Mouse (Mus musculus) forebrain, embryonic 11.5 days (tissue): ENCODE data around the gene Rbm44. TPM values are rescaled to one million over a fixed set of nuclear protein-coding genes. Genes with fewer than 3 reads are reported as not detected.

Experiments used
- ATAC-seq: fragments of 200-750 bp; cut with Nextera tagmentation; replicated peaks from 2 replicates; pipeline ENCODE4 v1.8.0; 2017; ENCODE audit warnings: moderate TSS enrichment; ENCODE audit not compliant: low FRiP score
- DNase-seq: peaks from one replicate; pipeline ENCODE4 v3.0.0-alpha.2; 2017; ENCODE audit warnings: low spot score
- H3K27ac ChIP-seq: fragments of 300-500 bp; sonication (generic); 2 replicates; pipeline ENCODE4 v1.5.1; 2014; ENCODE audit warnings: low read depth, low read length
- H3K27me3 ChIP-seq: fragments of 300-500 bp; sonication (generic); 2 replicates; pipeline ENCODE4 v1.6.1; 2014; ENCODE audit warnings: mild to moderate bottlenecking, low read length, mixed read lengths; ENCODE audit not compliant: control insufficient read depth, insufficient read depth
- H3K36me3 ChIP-seq: fragments of 300-500 bp; sonication (generic); 2 replicates; pipeline ENCODE4 v1.6.1; 2014; ENCODE audit warnings: mild to moderate bottlenecking, low read length, moderate library complexity, mixed read lengths; ENCODE audit not compliant: control insufficient read depth, insufficient read depth
- H3K4me1 ChIP-seq: fragments of 300-500 bp; sonication (generic); replicated peaks from 2 replicates; pipeline ENCODE4 v1.6.1; 2014; ENCODE audit warnings: low read length, mixed read lengths; ENCODE audit not compliant: control insufficient read depth, insufficient read depth
- H3K4me2 ChIP-seq: fragments of 300-500 bp; sonication (generic); 2 replicates; pipeline ENCODE4 v1.6.1; 2014; ENCODE audit warnings: low read depth, mild to moderate bottlenecking, low read length, moderate library complexity, mixed read lengths; ENCODE audit not compliant: severe bottlenecking
- H3K4me3 ChIP-seq: fragments of 300-500 bp; sonication (generic); 2 replicates; pipeline ENCODE4 v1.5.1; 2014; ENCODE audit warnings: low read depth, low read length
- H3K9ac ChIP-seq: fragments of 300-500 bp; sonication (generic); 2 replicates; pipeline ENCODE4 v1.6.1; 2014; ENCODE audit warnings: low read length
- H3K9me3 ChIP-seq: fragments of 300-500 bp; sonication (generic); 2 replicates; pipeline ENCODE4 v1.6.1; 2016; ENCODE audit warnings: low read length, mixed read lengths; ENCODE audit not compliant: control insufficient read depth
- WGBS: fragments of 180-500 bp; shearing (Covaris S2); extraction: QIAGEN DNeasy Blood & Tissue Kit; methylation state at CpG from one replicate; pipeline ENCODE4 v1.1.7; 2014; 5-methylcytosine and 5-hydroxymethylcytosine counted together
- polyA plus RNA-seq: library from polyadenylated mRNA; unstranded; fragments of >200 nt; fragmentation: Nextera tagmentation; extraction: Ambion mirVana; gene quantifications from 2 replicates; pipeline ENCODE4 v1.2.1, GENCODE M21; 2014

Rbm44 gene
- polyA plus RNA-seq, 1 experiment from 2014 or later: 0.51 TPM

GRCm38 (mm10) chr1:91180723-91181122, 35.8 kb downstream of the Rbm44 start:
- Histone ChIP-seq H3K27me3 (peaks cover 10% of the 10 kb centered on the region; the same call in 1 of the 2 replicates), H3K36me3 (no peaks in the 10 kb centered on the region), H3K27ac (no peak overlapping the region), H3K9me3 (no peaks in the 10 kb centered on the region), H3K4me1 (0 out of 2 replicates have a peak, but pooled peaks cover 2% of the 10 kb centered on the region), H3K4me3 (no peak overlapping the region), H3K4me2 (no peak overlapping the region), H3K9ac (no peak overlapping the region)
- WGBS: 75% methylated on average over 6 of the region's 6 CpGs
- ATAC-seq: no peak
- no peak for DNase-seq

DNA sequence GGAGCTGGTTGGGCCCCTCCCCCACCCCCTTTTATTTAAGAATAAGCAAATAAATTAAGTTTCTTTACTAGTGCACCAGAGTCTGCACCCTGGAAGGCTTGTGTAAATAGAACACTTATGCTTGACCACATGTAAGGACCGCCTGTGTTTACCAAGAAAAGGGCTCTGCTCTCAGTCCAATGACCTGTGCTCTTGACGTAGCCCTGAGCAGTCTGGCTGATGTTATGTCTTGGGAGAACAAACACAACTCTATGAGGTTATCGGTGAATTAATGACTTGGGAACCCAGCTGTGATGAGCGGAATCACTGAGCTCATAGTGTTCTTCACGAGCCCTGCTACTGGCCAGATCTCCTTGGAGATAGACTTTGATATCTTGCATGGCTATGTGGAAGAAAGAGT, 36.4 kb downstream of the Rbm44 start:
- H3K4me3 ChIP-seq: no peak overlapping the region
- no peak overlapping the region for H3K27ac ChIP-seq
- 0 out of 2 replicates have a peak, but pooled peaks cover 2% of the 10 kb centered on the region for H3K4me1 ChIP-seq
- H3K9me3 ChIP-seq: no peaks in the 10 kb centered on the region
- H3K4me2 ChIP-seq: no peak overlapping the region
- 63% methylated on average over 5 of the region's 5 CpGs for WGBS
- no peak for DNase-seq
- H3K27me3 ChIP-seq: peaks cover 10% of the 10 kb centered on the region; the same call in 1 of the 2 replicates
- ATAC-seq: no peak
- H3K36me3 ChIP-seq: no peaks in the 10 kb centered on the region
- H3K9ac ChIP-seq: no peak overlapping the region

GRCm38 (mm10) chr1:91181784-91182450, 37.0 kb downstream of the Rbm44 start:
- no peaks in the 10 kb centered on the region for H3K9me3 ChIP-seq
- ATAC-seq: no peak

DNA sequence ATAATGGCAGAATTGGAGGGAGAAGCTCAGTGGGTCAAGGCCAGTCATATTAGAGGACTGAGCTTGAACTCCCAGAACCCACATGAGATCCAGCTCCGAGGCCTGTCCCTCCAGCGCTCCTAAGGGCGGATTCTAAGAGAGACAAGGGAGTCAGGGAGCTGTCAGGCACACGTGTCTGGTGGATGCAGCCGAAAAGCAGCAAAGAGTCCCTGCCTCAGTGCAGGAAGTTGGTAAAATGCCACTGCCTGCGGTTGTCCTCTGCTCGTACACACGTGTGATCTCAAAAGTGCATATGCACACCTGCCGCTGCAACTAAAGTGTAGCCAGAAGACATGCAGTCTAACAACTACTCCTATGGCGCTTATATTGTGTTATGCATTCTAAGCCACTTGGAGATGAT, 38.4 kb downstream of the Rbm44 start:
- peaks cover 10% of the 10 kb centered on the region; the same call in 1 of the 2 replicates for H3K27me3 ChIP-seq
- no peak overlapping the region for H3K9ac ChIP-seq
- DNase-seq (no peak), ATAC-seq (no peak)
- no peak overlapping the region for H3K4me2 ChIP-seq
- 85% methylated on average over 10 of the region's 10 CpGs for WGBS
- no peak overlapping the region for H3K4me3 ChIP-seq
- H3K27ac ChIP-seq: no peak overlapping the region
- no peaks in the 10 kb centered on the region for H3K9me3 ChIP-seq
- 0 out of 2 replicates have a peak, but pooled peaks cover 2% of the 10 kb centered on the region for H3K4me1 ChIP-seq
- H3K36me3 ChIP-seq: no peaks in the 10 kb centered on the region

More at GRCm38 (mm10) chr1:91181784-91182450, 37.0 kb downstream of the Rbm44 start:
- H3K36me3 ChIP-seq: no peaks in the 10 kb centered on the region
- peaks cover 10% of the 10 kb centered on the region; the same call in 1 of the 2 replicates for H3K27me3 ChIP-seq
- H3K27ac ChIP-seq: no peak overlapping the region
- no peak for DNase-seq
- no peak overlapping the region for H3K9ac ChIP-seq
- H3K4me3 ChIP-seq: no peak overlapping the region
- WGBS: 66% methylated on average over 12 of the region's 12 CpGs
- 0 out of 2 replicates have a peak, but pooled peaks cover 2% of the 10 kb centered on the region for H3K4me1 ChIP-seq
- no peak overlapping the region for H3K4me2 ChIP-seq

DNA sequence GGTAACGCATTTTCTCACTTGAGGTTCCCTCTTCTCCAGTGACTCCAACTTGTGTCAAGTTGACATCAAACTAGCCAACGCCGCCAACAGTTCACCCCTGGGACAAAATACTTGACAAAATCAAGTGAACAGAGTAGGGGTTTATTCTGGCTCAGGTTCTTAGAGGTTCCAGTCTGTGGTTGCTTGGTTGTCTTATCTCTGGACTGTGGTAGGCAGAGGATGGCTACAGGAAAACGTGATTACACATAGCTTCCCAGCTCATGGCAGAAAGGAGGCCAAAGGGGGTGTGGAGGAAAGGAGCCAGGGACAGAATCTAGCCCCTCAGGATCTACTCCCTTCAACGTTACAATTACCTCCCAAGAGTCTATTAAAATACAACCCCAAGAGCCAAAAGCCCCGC, 41.8 kb downstream of the Rbm44 start:
- H3K9ac ChIP-seq: no peak overlapping the region
- H3K4me1 ChIP-seq: no peaks in the 10 kb centered on the region
- no peaks in the 10 kb centered on the region for H3K27me3 ChIP-seq
- 93% methylated on average over 6 of the region's 6 CpGs for WGBS
- H3K4me3 ChIP-seq: no peak overlapping the region
- ATAC-seq (no peak), DNase-seq (peak; percentile 23)
- no peak overlapping the region for H3K4me2 ChIP-seq
- no peaks in the 10 kb centered on the region for H3K9me3 ChIP-seq
- no peak overlapping the region for H3K27ac ChIP-seq
- H3K36me3 ChIP-seq: no peaks in the 10 kb centered on the region

DNA sequence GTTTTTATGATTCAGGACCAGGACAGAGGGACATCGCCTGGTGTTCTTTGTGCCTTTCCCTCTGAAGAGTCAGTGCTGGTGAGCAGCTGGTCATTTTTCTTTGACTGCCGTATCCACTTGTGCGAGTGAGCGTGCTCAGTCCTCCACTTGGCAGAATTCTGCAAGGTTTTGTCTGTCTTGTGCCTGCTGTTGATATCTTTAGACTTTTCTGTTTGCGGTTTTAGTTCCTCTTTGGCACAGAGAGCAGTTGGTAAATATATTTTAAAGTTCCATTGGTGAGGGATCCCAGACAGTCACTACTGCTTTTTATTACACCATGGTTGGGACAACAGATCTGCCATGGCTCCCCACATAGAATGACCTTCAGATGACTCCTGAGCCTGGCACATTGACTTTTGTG, 42.4 kb downstream of the Rbm44 start:
- Histone ChIP-seq H3K4me3 (no peak overlapping the region), H3K27me3 (no peaks in the 10 kb centered on the region), H3K27ac (no peak overlapping the region), H3K4me1 (no peaks in the 10 kb centered on the region), H3K36me3 (no peaks in the 10 kb centered on the region), H3K9me3 (no peaks in the 10 kb centered on the region), H3K9ac (no peak overlapping the region), H3K4me2 (no peak overlapping the region)
- 96% methylated on average over 5 of the region's 5 CpGs for WGBS
- ATAC-seq (no peak), DNase-seq (no peak)

GRCm38 (mm10) chr1:91187786-91188640, 43.1 kb downstream of the Rbm44 start:
- H3K36me3 ChIP-seq: no peaks in the 10 kb centered on the region
- no peak overlapping the region for H3K4me3 ChIP-seq
- no peaks in the 10 kb centered on the region for H3K9me3 ChIP-seq
- no peak overlapping the region for H3K27ac ChIP-seq
- WGBS: 86% methylated on average over 7 of the region's 7 CpGs
- no peak for ATAC-seq
- no peak overlapping the region for H3K9ac ChIP-seq
- H3K4me2 ChIP-seq: no peak overlapping the region
- H3K4me1 ChIP-seq: no peaks in the 10 kb centered on the region
- no peaks in the 10 kb centered on the region for H3K27me3 ChIP-seq
- DNase-seq: peak; percentile 19

- no peaks in the 10 kb centered on the region for H3K9me3 ChIP-seq
- no peak overlapping the region for H3K27ac ChIP-seq
- H3K36me3 ChIP-seq: no peaks in the 10 kb centered on the region
- H3K27me3 ChIP-seq: no peaks in the 10 kb centered on the region
- WGBS: 88% methylated on average over 10 of the region's 10 CpGs
- no peak overlapping the region for H3K4me2 ChIP-seq
- ATAC-seq (no peak), DNase-seq (peak; percentile 11)
- H3K9ac ChIP-seq: no peak overlapping the region
- H3K4me1 ChIP-seq: no peaks in the 10 kb centered on the region
- H3K4me3 ChIP-seq: no peak overlapping the region
These were observed 44.1 kb downstream of the Rbm44 start for GRCm38 (mm10) chr1:91188851-91189460.
